Mouse (Mus musculus): ENCODE measurements around the gene Rhot1.

GRCm38 (mm10) chr11:80178316-80178715 lies 30.5 kb upstream of the Rhot1 start:
- no peak for TF ChIP-seq CTCF (IDR thresholded peaks at IDR 0.05; ENCODE audit: control insufficient read depth, insufficient read depth, insufficient replicate concordance, low read depth, low read length)
- TF ChIP-seq POLR2A (IDR thresholded peaks at IDR 0.05; ENCODE audit: control insufficient read depth, low read depth, low read length): no peak
